Mouse (Mus musculus) erythroblast, embryonic 14.5 days (primary cell): ENCODE data around the gene Slc23a2. TPM values are rescaled to one million over a fixed set of nuclear protein-coding genes. Genes with fewer than 3 reads are reported as not detected.

ENCODE experiments used
- H3K27me3 ChIP-seq: 2 replicates; pipeline ENCODE4 v1.6.1; 2012; ENCODE audit warnings: inconsistent platforms; ENCODE audit not compliant: control insufficient read depth
- H3K36me3 ChIP-seq: 2 replicates; pipeline ENCODE4 v1.6.1; 2012; ENCODE audit warnings: mild to moderate bottlenecking, inconsistent platforms; ENCODE audit not compliant: control insufficient read depth
- H3K4me1 ChIP-seq: 2 replicates; pipeline ENCODE4 v1.6.1; 2012; ENCODE audit warnings: inconsistent platforms; ENCODE audit not compliant: control insufficient read depth
- H3K4me3 ChIP-seq: replicated peaks from 2 replicates; pipeline ENCODE3; 2012; ENCODE audit warnings: moderate library complexity, mild to moderate bottlenecking, inconsistent platforms
- H3K9me3 ChIP-seq: 2 replicates; pipeline ENCODE4 v1.6.1; 2012; ENCODE audit warnings: low read length, inconsistent platforms, mixed read lengths; ENCODE audit not compliant: control insufficient read depth
- GATA1 ChIP-seq: IDR thresholded peaks from 2 replicates; pipeline ENCODE4 v1.6.1; 2012; ENCODE audit warnings: low read length, inconsistent platforms, mixed read lengths
- TAL1 ChIP-seq: IDR thresholded peaks from 3 replicates; pipeline ENCODE4 v1.6.1; 2012; ENCODE audit warnings: low read length, inconsistent platforms, mixed read lengths
- polyA plus RNA-seq: library from polyadenylated mRNA; stranded (reverse); fragments of >175 nt; gene quantifications from 2 replicates; pipeline ENCODE4 v1.2.3, GENCODE M21; 2012

Gene Slc23a2
- polyA plus RNA-seq, 1 experiment, result not detected

DNA sequence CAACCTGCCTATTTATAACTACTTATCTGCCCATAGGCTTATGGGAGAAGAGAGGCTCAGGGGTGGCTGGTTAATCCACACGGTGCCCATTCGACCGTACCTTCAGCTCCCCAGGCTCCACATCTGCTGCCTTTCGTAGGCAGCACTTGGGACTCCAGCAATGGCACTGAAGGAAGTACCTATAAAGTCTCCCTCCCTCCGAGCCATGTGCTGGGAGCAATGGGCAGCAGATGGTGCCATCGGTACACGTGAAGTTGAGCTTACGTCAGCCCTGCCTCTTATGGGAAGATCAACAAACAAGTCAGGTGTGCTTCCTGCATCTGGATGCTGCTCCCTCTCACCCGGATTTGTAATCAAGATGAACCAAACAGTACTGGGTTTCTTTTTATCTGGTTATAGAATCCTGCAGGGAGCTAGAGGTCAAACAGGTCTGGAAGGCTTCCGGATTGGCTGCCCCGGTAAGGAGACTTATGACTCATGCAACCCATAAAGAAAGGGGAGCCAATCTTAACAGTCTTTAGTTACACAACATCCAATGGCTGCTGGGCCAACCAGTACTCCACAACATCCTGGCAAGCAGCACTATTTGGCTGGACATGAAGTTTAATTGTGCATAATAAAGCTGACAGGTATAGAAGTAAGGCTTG, 80.6 kb downstream of the Slc23a2 start:
- Histone ChIP-seq H3K36me3 (peaks cover 4% of the 10 kb centered on the region; the same call in 1 of the 2 replicates), H3K4me3 (no peak overlapping the region), H3K27me3 (no peaks in the 10 kb centered on the region), H3K9me3 (no peaks in the 10 kb centered on the region), H3K4me1 (no peaks in the 10 kb centered on the region)
- TF ChIP-seq TAL1, result no peak
- no peak for TF ChIP-seq GATA1

DNA sequence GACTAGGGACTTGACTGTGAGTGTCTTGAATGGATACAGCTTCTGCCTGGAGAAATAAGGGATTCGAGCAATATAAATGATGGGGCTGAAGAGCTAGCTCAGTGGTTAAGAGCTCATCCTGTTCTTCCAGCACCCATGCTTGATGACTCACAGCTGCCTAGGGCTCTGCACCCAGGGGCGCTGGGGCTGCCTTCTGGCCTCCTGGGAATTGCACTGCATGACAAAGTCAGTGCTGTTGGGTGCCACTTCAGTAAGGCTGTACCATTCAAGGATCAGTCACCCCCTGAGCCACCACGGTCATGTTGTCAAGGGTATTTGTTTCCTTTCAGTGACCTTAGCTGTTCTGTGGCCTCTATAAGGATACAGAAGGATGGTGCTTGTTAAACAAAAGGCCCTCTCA, 81.1 kb downstream of the Slc23a2 start:
- Histone ChIP-seq H3K4me1 (no peaks in the 10 kb centered on the region), H3K4me3 (no peak overlapping the region), H3K9me3 (no peaks in the 10 kb centered on the region), H3K36me3 (peaks cover 4% of the 10 kb centered on the region; the same call in 1 of the 2 replicates), H3K27me3 (no peaks in the 10 kb centered on the region)
- TF ChIP-seq TAL1 (no peak), GATA1 (no peak)

DNA sequence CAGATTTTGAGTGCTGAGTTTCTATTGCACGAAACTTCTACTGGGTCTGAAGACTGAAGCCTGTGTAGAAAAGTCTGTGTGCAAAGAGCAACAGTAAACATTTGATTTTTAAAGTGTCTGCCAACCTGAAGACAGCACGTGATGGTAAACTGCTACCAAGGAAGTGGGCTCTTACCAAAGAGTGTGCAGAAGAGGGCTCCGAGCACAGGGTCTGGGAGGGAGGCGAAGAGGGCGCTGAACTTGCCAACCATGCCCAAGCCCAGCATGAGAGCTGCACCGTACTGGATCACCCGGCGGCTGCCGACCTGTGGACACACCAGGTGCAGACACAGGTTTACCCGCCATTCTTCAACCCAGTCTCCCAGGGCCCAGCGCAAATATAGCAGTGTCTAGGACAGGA, 83.0 kb downstream of the Slc23a2 start:
- H3K4me1 ChIP-seq, result no peaks in the 10 kb centered on the region
- peaks cover 10% of the 10 kb centered on the region; the same call in 1 of the 2 replicates for H3K36me3 ChIP-seq
- TF ChIP-seq GATA1 (no peak), TAL1 (no peak)
- H3K9me3 ChIP-seq, result no peaks in the 10 kb centered on the region
- no peak overlapping the region for H3K4me3 ChIP-seq
- H3K27me3 ChIP-seq, result no peaks in the 10 kb centered on the region

- H3K36me3 ChIP-seq, result peaks cover 18% of the 10 kb centered on the region
- H3K4me3 ChIP-seq, result no peak overlapping the region
- no peaks in the 10 kb centered on the region for H3K4me1 ChIP-seq
- no peaks in the 10 kb centered on the region for H3K27me3 ChIP-seq
- H3K9me3 ChIP-seq, result no peaks in the 10 kb centered on the region
- TF ChIP-seq TAL1, result no peak
- TF ChIP-seq GATA1, result no peak
These were observed 85.0 kb downstream of the Slc23a2 start for GRCm38 (mm10) chr2:132059919-132060318.

GRCm38 (mm10) chr2:132055349-132055753, 89.6 kb downstream of the Slc23a2 start:
- Histone ChIP-seq H3K4me1 (peaks cover 4% of the 10 kb centered on the region), H3K9me3 (no peaks in the 10 kb centered on the region), H3K36me3 (peaks cover 14% of the 10 kb centered on the region), H3K27me3 (no peaks in the 10 kb centered on the region), H3K4me3 (no peak overlapping the region)
- TF ChIP-seq GATA1, result no peak
- TF ChIP-seq TAL1, result no peak

GRCm38 (mm10) chr2:132053824-132054223, 91.1 kb downstream of the Slc23a2 start:
- Histone ChIP-seq H3K27me3 (no peaks in the 10 kb centered on the region), H3K4me1 (peaks cover 4% of the 10 kb centered on the region), H3K9me3 (no peaks in the 10 kb centered on the region), H3K4me3 (no peak overlapping the region), H3K36me3 (peaks cover 14% of the 10 kb centered on the region)
- TF ChIP-seq GATA1 (no peak), TAL1 (no peak)

DNA sequence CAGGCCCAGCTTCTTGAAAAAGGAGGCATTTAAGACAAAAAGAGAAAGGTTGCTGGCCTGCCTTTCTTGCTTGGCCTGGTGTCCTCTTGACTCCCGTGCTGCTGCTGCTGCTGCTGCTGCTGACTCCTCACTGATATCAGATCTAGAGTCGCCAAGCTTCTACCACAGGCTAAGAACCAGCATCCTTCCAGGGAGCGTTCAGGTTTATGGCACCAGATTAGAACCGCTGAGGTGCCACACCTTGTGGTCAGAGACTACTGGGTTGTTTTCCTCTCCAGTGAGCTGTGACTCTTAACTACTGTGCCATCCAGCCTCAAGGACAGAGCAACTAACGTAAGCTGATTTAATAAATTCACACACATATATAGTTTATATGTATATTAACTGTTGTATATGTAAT, 93.1 kb downstream of the Slc23a2 start:
- Histone ChIP-seq H3K4me1 (peaks cover 4% of the 10 kb centered on the region), H3K27me3 (no peaks in the 10 kb centered on the region), H3K36me3 (peaks cover 8% of the 10 kb centered on the region), H3K4me3 (no peak overlapping the region), H3K9me3 (no peaks in the 10 kb centered on the region)
- TF ChIP-seq TAL1, result no peak
- no peak for TF ChIP-seq GATA1

- Histone ChIP-seq H3K4me3 (no peak overlapping the region), H3K27me3 (no peaks in the 10 kb centered on the region), H3K4me1 (peaks cover 4% of the 10 kb centered on the region), H3K9me3 (no peaks in the 10 kb centered on the region), H3K36me3 (no peaks in the 10 kb centered on the region; the same call in 1 of the 2 replicates)
- no peak for TF ChIP-seq GATA1
- TF ChIP-seq TAL1, result no peak
These were observed 95.0 kb downstream of the Slc23a2 start for GRCm38 (mm10) chr2:132049921-132050320.

DNA sequence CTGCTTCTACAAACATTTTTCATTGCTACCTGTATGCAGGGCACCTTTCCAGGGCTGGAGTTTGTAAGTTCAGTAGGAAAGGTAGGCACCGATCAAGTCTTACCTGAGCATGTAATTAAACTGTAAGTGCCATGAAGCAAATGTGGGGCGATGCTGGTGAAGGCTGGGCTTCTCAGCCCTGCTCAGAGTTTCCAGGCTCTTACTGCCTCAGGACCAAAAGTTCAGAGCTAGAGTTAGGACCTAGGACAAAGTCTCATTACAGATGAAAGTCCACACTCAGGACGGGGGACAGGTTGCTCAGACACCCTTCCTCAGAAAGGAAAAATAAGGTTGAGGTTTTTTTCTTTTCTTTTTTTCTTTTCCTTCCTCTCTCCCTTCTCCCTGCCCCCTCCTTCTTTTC, 95.4 kb downstream of the Slc23a2 start:
- TF ChIP-seq GATA1 (no peak), TAL1 (no peak)
- H3K4me1 ChIP-seq, result peaks cover 4% of the 10 kb centered on the region
- no peaks in the 10 kb centered on the region; the same call in 1 of the 2 replicates for H3K36me3 ChIP-seq
- no peaks in the 10 kb centered on the region for H3K9me3 ChIP-seq
- no peaks in the 10 kb centered on the region for H3K27me3 ChIP-seq
- no peak overlapping the region for H3K4me3 ChIP-seq
